Mouse (Mus musculus) cerebral cortex, adult 2 months (tissue): Measurements from ENCODE around the gene 4932438A13Rik.

Experiments used
- WGBS: fragments of 180-500 bp; shearing (Covaris S2); methylation state at CpG from one replicate; pipeline ENCODE4 v1.1.7; 2018; 5-methylcytosine and 5-hydroxymethylcytosine counted together

Gene 4932438A13Rik

GRCm38 (mm10) chr3:36918322-36918721, 55.4 kb downstream of the 4932438A13Rik start:
- 96% methylated on average over 4 of the region's 4 CpGs for WGBS

- WGBS: 37% methylated on average over 5 of the region's 5 CpGs
These were observed 78.7 kb downstream of the 4932438A13Rik start for GRCm38 (mm10) chr3:36941572-36941971.

- WGBS: 62% methylated on average over 6 of the region's 6 CpGs
These were observed 79.2 kb downstream of the 4932438A13Rik start for GRCm38 (mm10) chr3:36942108-36942507.

- WGBS: 75% methylated on average over 2 of the region's 2 CpGs
These were observed 175.1 kb downstream of the 4932438A13Rik start for GRCm38 (mm10) chr3:37037979-37038378.

- 50% methylated on average over 1 of the region's 1 CpGs for WGBS
These were observed 188.6 kb downstream of the 4932438A13Rik start for GRCm38 (mm10) chr3:37051491-37051890.

GRCm38 (mm10) chr3:37063406-37063805, 200.5 kb downstream of the 4932438A13Rik start, which contains the start of gene Adad1:
Gene Adad1, plus strand, starts transcription at chr3:37063527.
- WGBS: 67% methylated on average over 39 of the region's 39 CpGs

- WGBS: 86% methylated on average over 4 of the region's 4 CpGs
These were observed 222.0 kb downstream of the 4932438A13Rik start for GRCm38 (mm10) chr3:37084860-37085259.
